Mouse (Mus musculus): ENCODE measurements around the gene Il12a.

DNA sequence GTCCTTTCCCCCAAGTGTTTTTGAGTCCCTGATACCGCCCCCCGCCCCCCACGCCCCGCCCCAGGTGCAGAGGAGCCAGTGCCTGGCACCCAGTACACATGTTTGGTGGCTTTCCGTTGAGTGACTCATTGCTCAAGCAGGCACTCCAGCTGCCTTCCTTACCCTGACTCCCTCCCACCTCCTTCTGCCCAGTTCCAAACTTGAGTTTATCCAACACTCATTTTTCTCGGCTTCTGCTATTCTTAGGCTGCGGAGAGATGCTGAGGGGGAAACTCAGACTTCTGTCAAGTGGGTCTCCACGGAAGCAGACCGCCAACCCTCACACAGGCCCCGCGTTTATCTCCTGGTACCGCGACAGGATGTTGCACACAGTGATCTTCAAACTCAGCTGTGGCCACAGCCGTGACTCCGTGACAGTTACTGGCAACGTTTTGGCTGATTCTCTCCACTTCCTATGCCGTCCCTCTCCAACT, 13.6 kb upstream of the Il12a start:
- no peak for TF ChIP-seq POLR2A (IDR thresholded peaks at IDR 0.05; ENCODE audit: extremely low read depth, insufficient read depth, low read length)
- TF ChIP-seq CTCF (IDR thresholded peaks at IDR 0.05; ENCODE audit: extremely low read depth, insufficient read depth, low read length) = no peak
